Mouse (Mus musculus): ENCODE measurements around the gene Pramef12. TPM values are rescaled to one million over a fixed set of nuclear protein-coding genes. Genes with fewer than 3 reads are reported as not detected.

Pramef12 gene
- polyA plus RNA-seq (2015; fragmentation: Illumina TruSeq; extraction: RNeasy Lipid Tissue Mini Kit (QIAGEN cat#74804); ENCODE audit: low read depth, low replicate concordance) = not detected

GRCm38 (mm10) chr4:144408290-144408689 lies at the start of gene Pramef12:
TSS of gene Pramef12 (minus strand) at chr4:144408464.

GRCm38 (mm10) chr4:144453217-144453616 lies 45.0 kb upstream of the Pramef12 start, which contains the start of gene Gm9944:
TSS of gene Gm9944 (minus strand) at chr4:144453317.

GRCm38 (mm10) chr4:144438672-144439071 lies 30.4 kb upstream of the Pramef12 start, which contains the start of gene 1700012P22Rik:
TSS of gene 1700012P22Rik (minus strand) at chr4:144438772.

GRCm38 (mm10) chr4:144377911-144378310 lies 30.4 kb downstream of the Pramef12 start, which contains the start of gene Pramef20:
TSS of gene Pramef20 (minus strand) at chr4:144377933.

GRCm38 (mm10) chr4:144357642-144358041 lies 50.6 kb downstream of the Pramef12 start, which contains the start of gene Gm13119:
TSS of gene Gm13119 (plus strand) at chr4:144357942.

Other genes starting within 250 kb of the Pramef12 start
- gene Oog3, start 245.8 kb downstream of the Pramef12 start, polyA plus RNA-seq (2015; fragmentation: Illumina TruSeq; extraction: RNeasy Lipid Tissue Mini Kit (QIAGEN cat#74804); ENCODE audit: low read depth, low replicate concordance) = not detected
- gene Oog2, start 217.7 kb downstream of the Pramef12 start, polyA plus RNA-seq (2015; fragmentation: Illumina TruSeq; extraction: RNeasy Lipid Tissue Mini Kit (QIAGEN cat#74804); ENCODE audit: low read depth, low replicate concordance) = not detected
- gene C87977, start 195.1 kb downstream of the Pramef12 start, polyA plus RNA-seq (2015; fragmentation: Illumina TruSeq; extraction: RNeasy Lipid Tissue Mini Kit (QIAGEN cat#74804); ENCODE audit: low read depth, low replicate concordance) = not detected
- not detected for gene Pramel5, start 128.0 kb downstream of the Pramef12 start, polyA plus RNA-seq (2015; fragmentation: Illumina TruSeq; extraction: RNeasy Lipid Tissue Mini Kit (QIAGEN cat#74804); ENCODE audit: low read depth, low replicate concordance)
- not detected for gene Gm13128, start 78.2 kb downstream of the Pramef12 start, polyA plus RNA-seq (2015; fragmentation: Illumina TruSeq; extraction: RNeasy Lipid Tissue Mini Kit (QIAGEN cat#74804); ENCODE audit: low read depth, low replicate concordance)
- not detected for gene Gm13119, start 50.5 kb downstream of the Pramef12 start, polyA plus RNA-seq (2015; fragmentation: Illumina TruSeq; extraction: RNeasy Lipid Tissue Mini Kit (QIAGEN cat#74804); ENCODE audit: low read depth, low replicate concordance)
- gene Pramef20, start 30.5 kb downstream of the Pramef12 start, polyA plus RNA-seq (2015; fragmentation: Illumina TruSeq; extraction: RNeasy Lipid Tissue Mini Kit (QIAGEN cat#74804); ENCODE audit: low read depth, low replicate concordance) = not detected
- not detected for gene 1700012P22Rik, start 30.3 kb upstream of the Pramef12 start, polyA plus RNA-seq (2015; fragmentation: Illumina TruSeq; extraction: RNeasy Lipid Tissue Mini Kit (QIAGEN cat#74804); ENCODE audit: low read depth, low replicate concordance)
- gene Gm9944, start 44.9 kb upstream of the Pramef12 start, polyA plus RNA-seq (2015; fragmentation: Illumina TruSeq; extraction: RNeasy Lipid Tissue Mini Kit (QIAGEN cat#74804); ENCODE audit: low read depth, low replicate concordance) = not detected
- not detected for gene Aadacl3, start 55.3 kb upstream of the Pramef12 start, polyA plus RNA-seq (2015; fragmentation: Illumina TruSeq; extraction: RNeasy Lipid Tissue Mini Kit (QIAGEN cat#74804); ENCODE audit: low read depth, low replicate concordance)
- not detected for gene 9430007A20Rik, start 111.4 kb upstream of the Pramef12 start, polyA plus RNA-seq (2015; fragmentation: Illumina TruSeq; extraction: RNeasy Lipid Tissue Mini Kit (QIAGEN cat#74804); ENCODE audit: low read depth, low replicate concordance)
- not detected for gene Gm13124, start 156.7 kb upstream of the Pramef12 start, polyA plus RNA-seq (2015; fragmentation: Illumina TruSeq; extraction: RNeasy Lipid Tissue Mini Kit (QIAGEN cat#74804); ENCODE audit: low read depth, low replicate concordance)
- gene Aadacl4, start 205.2 kb upstream of the Pramef12 start, polyA plus RNA-seq (2015; fragmentation: Illumina TruSeq; extraction: RNeasy Lipid Tissue Mini Kit (QIAGEN cat#74804); ENCODE audit: low read depth, low replicate concordance) = not detected